Mouse (Mus musculus): Measurements from ENCODE around the gene Tmem92.

Tmem92 gene

GRCm38 (mm10) chr11:94741732-94742272, 40.7 kb downstream of the Tmem92 start, which contains the start of gene Cdc34b:
Gene Cdc34b, plus strand, starts transcription at chr11:94741782.
- Histone ChIP-seq H3K36me3 (ENCODE audit: insufficient read depth, low read length) (no peaks in the 10 kb centered on the region), H3K4me1 (replicated peaks; ENCODE audit: low read depth, low read length) (0 out of 2 replicates have a peak, but pooled peaks cover 4% of the 10 kb centered on the region), H3K4me3 (replicated peaks; ENCODE audit: low read length) (no peak within 1 kb of the TSS), H3K9me3 (ENCODE audit: low read length) (peaks cover 18% of the 10 kb centered on the region), H3K27me3 (ENCODE audit: insufficient read depth, low read length) (peaks cover 9% of the 10 kb centered on the region)
- TF ChIP-seq CTCF (conservative IDR thresholded peaks at IDR 0.05; ENCODE audit: low read length) (no peak), NANOG (IDR thresholded peaks at IDR 0.05; ENCODE audit: borderline replicate concordance, low read length) (no peak), POU5F1 (IDR thresholded peaks at IDR 0.05; ENCODE audit: borderline replicate concordance, low read length) (no peak)

- Histone ChIP-seq H3K36me3 (ENCODE audit: insufficient read depth, low read length) (no peaks in the 10 kb centered on the region), H3K4me1 (replicated peaks; ENCODE audit: low read depth, low read length) (peaks cover 33% of the 10 kb centered on the region), H3K4me3 (replicated peaks; ENCODE audit: low read length) (no peak overlapping the region), H3K27me3 (ENCODE audit: insufficient read depth, low read length) (peaks cover 1% of the 10 kb centered on the region; the same call in 1 of the 2 replicates), H3K9me3 (ENCODE audit: low read length) (no peaks in the 10 kb centered on the region)
- no peak for TF ChIP-seq NANOG (IDR thresholded peaks at IDR 0.05; ENCODE audit: borderline replicate concordance, low read length)
- no peak for TF ChIP-seq CTCF (conservative IDR thresholded peaks at IDR 0.05; ENCODE audit: low read length)
- TF ChIP-seq POU5F1 (IDR thresholded peaks at IDR 0.05; ENCODE audit: borderline replicate concordance, low read length) = no peak
Measured at GRCm38 (mm10) chr11:94735746-94736145, 46.8 kb downstream of the Tmem92 start.

- TF ChIP-seq NANOG (IDR thresholded peaks at IDR 0.05; ENCODE audit: borderline replicate concordance, low read length) (no peak), CTCF (conservative IDR thresholded peaks at IDR 0.05; ENCODE audit: low read length) (peak; percentile 70), POU5F1 (IDR thresholded peaks at IDR 0.05; ENCODE audit: borderline replicate concordance, low read length) (no peak)
- Histone ChIP-seq H3K27me3 (ENCODE audit: insufficient read depth, low read length) (no peaks in the 10 kb centered on the region), H3K9me3 (ENCODE audit: low read length) (no peaks in the 10 kb centered on the region), H3K4me3 (replicated peaks; ENCODE audit: low read length) (0 out of 2 replicates have a peak overlapping the region, but pooled peaks have one; percentile 10), H3K4me1 (replicated peaks; ENCODE audit: low read depth, low read length) (peaks cover 37% of the 10 kb centered on the region), H3K36me3 (ENCODE audit: insufficient read depth, low read length) (no peaks in the 10 kb centered on the region)
Measured at GRCm38 (mm10) chr11:94732773-94733172, 49.7 kb downstream of the Tmem92 start.

- H3K4me3 ChIP-seq (replicated peaks; ENCODE audit: low read length) = no peak overlapping the region
- no peaks in the 10 kb centered on the region for H3K36me3 ChIP-seq (ENCODE audit: insufficient read depth, low read length)
- H3K27me3 ChIP-seq (ENCODE audit: insufficient read depth, low read length) = no peaks in the 10 kb centered on the region
- H3K9me3 ChIP-seq (ENCODE audit: low read length) = no peaks in the 10 kb centered on the region
- TF ChIP-seq POU5F1 (IDR thresholded peaks at IDR 0.05; ENCODE audit: borderline replicate concordance, low read length) = no peak
- no peak for TF ChIP-seq CTCF (conservative IDR thresholded peaks at IDR 0.05; ENCODE audit: low read length)
- TF ChIP-seq NANOG (IDR thresholded peaks at IDR 0.05; ENCODE audit: borderline replicate concordance, low read length) = no peak
- H3K4me1 ChIP-seq (replicated peaks; ENCODE audit: low read depth, low read length) = peaks cover 37% of the 10 kb centered on the region
Measured at GRCm38 (mm10) chr11:94731229-94731628, 51.3 kb downstream of the Tmem92 start.

GRCm38 (mm10) chr11:94730261-94730660, 52.2 kb downstream of the Tmem92 start:
- Histone ChIP-seq H3K4me1 (replicated peaks; ENCODE audit: low read depth, low read length) (peaks cover 32% of the 10 kb centered on the region), H3K4me3 (replicated peaks; ENCODE audit: low read length) (no peak overlapping the region), H3K27me3 (ENCODE audit: insufficient read depth, low read length) (no peaks in the 10 kb centered on the region), H3K9me3 (ENCODE audit: low read length) (no peaks in the 10 kb centered on the region), H3K36me3 (ENCODE audit: insufficient read depth, low read length) (no peaks in the 10 kb centered on the region)
- TF ChIP-seq CTCF (conservative IDR thresholded peaks at IDR 0.05; ENCODE audit: low read length) (peak; percentile 78), NANOG (IDR thresholded peaks at IDR 0.05; ENCODE audit: borderline replicate concordance, low read length) (no peak), POU5F1 (IDR thresholded peaks at IDR 0.05; ENCODE audit: borderline replicate concordance, low read length) (no peak)

- H3K4me1 ChIP-seq (replicated peaks; ENCODE audit: low read depth, low read length) = peaks cover 30% of the 10 kb centered on the region
- TF ChIP-seq NANOG (IDR thresholded peaks at IDR 0.05; ENCODE audit: borderline replicate concordance, low read length) (no peak), CTCF (conservative IDR thresholded peaks at IDR 0.05; ENCODE audit: low read length) (peak; percentile 62), POU5F1 (IDR thresholded peaks at IDR 0.05; ENCODE audit: borderline replicate concordance, low read length) (no peak)
- no peaks in the 10 kb centered on the region for H3K27me3 ChIP-seq (ENCODE audit: insufficient read depth, low read length)
- no peak overlapping the region for H3K4me3 ChIP-seq (replicated peaks; ENCODE audit: low read length)
- H3K36me3 ChIP-seq (ENCODE audit: insufficient read depth, low read length) = no peaks in the 10 kb centered on the region
- H3K9me3 ChIP-seq (ENCODE audit: low read length) = no peaks in the 10 kb centered on the region
Measured at GRCm38 (mm10) chr11:94729565-94729964, 52.9 kb downstream of the Tmem92 start.

- no peaks in the 10 kb centered on the region for H3K36me3 ChIP-seq (ENCODE audit: insufficient read depth, low read length)
- H3K27me3 ChIP-seq (ENCODE audit: insufficient read depth, low read length) = no peaks in the 10 kb centered on the region
- H3K4me1 ChIP-seq (replicated peaks; ENCODE audit: low read depth, low read length) = peaks cover 22% of the 10 kb centered on the region
- TF ChIP-seq POU5F1 (IDR thresholded peaks at IDR 0.05; ENCODE audit: borderline replicate concordance, low read length) (no peak), CTCF (conservative IDR thresholded peaks at IDR 0.05; ENCODE audit: low read length) (no peak), NANOG (IDR thresholded peaks at IDR 0.05; ENCODE audit: borderline replicate concordance, low read length) (no peak)
- no peaks in the 10 kb centered on the region for H3K9me3 ChIP-seq (ENCODE audit: low read length)
- no peak overlapping the region for H3K4me3 ChIP-seq (replicated peaks; ENCODE audit: low read length)
Measured at GRCm38 (mm10) chr11:94728545-94728944, 54.0 kb downstream of the Tmem92 start.

- Histone ChIP-seq H3K4me3 (replicated peaks; ENCODE audit: low read length) (no peak overlapping the region), H3K9me3 (ENCODE audit: low read length) (no peaks in the 10 kb centered on the region), H3K4me1 (replicated peaks; ENCODE audit: low read depth, low read length) (peaks cover 13% of the 10 kb centered on the region), H3K36me3 (ENCODE audit: insufficient read depth, low read length) (no peaks in the 10 kb centered on the region), H3K27me3 (ENCODE audit: insufficient read depth, low read length) (peaks cover 3% of the 10 kb centered on the region; the same call in 1 of the 2 replicates)
- TF ChIP-seq CTCF (conservative IDR thresholded peaks at IDR 0.05; ENCODE audit: low read length) (no peak), POU5F1 (IDR thresholded peaks at IDR 0.05; ENCODE audit: borderline replicate concordance, low read length) (no peak), NANOG (IDR thresholded peaks at IDR 0.05; ENCODE audit: borderline replicate concordance, low read length) (no peak)
Measured at GRCm38 (mm10) chr11:94727306-94727705, 55.2 kb downstream of the Tmem92 start.

Data from E14TG2a.4 (cell line).